Mouse (Mus musculus): ENCODE measurements around the gene Prdm9.

DNA sequence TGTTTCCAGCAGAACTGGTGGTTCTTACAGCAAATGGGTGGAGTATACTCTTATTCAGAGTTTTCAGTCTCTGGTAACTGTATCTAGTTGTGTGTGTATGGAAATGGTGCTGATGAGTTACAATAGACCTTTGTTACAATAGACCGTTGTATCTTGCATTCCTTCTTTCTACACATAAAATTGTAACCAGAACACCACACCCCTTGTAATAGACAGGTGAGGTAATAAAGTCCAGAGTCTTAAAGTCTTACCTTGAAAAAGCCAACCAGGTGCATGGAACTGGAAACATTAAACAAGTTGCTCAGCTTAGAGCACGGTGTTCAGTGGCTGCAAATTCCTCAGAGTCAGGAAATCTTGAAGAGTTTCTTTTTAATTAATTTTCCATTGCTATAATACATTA is 24.0 kb upstream of the Prdm9 start:
- TF ChIP-seq CTCF (IDR thresholded peaks at IDR 0.05; ENCODE audit: low read depth), result no peak
- no peak for TF ChIP-seq EP300 (optimal IDR thresholded peaks at IDR 0.05)
